Mouse (Mus musculus): ENCODE data around the gene Nmnat2. TPM values are rescaled to one million over a fixed set of nuclear protein-coding genes. Genes with fewer than 3 reads are reported as not detected.

The Nmnat2 gene
- polyA plus RNA-seq, 1 experiment from 2014 or later = 0.09 TPM

DNA sequence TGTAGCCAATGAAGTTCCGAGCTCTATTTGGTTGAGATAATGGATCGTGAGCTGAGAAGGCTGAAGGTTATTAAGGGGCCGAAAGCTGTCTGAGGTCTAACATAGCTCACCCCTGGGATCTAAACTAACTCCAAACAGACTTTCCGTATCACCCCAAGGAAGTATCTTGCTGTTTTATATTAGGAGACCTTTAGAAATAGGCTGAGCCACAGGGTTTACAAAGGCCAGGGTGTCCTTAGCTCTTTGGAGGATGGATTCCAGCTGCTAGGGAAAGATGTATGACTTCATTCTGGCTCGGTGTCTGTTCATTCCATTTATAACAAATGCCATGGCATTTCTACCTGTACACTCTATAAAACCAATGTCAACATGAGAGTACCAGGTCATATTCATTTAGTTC, 169.7 kb downstream of the Nmnat2 start:
- ATAC-seq (ENCODE audit: low read depth) = no peak
- no peaks in the 10 kb centered on the region for H3K27me3 ChIP-seq (ENCODE audit: control insufficient read depth, insufficient read depth, low read depth, low read length)
- no peak overlapping the region for H3K4me3 ChIP-seq (ENCODE audit: low read depth, low read length)
- H3K9ac ChIP-seq (ENCODE audit: low read depth, low read length) = no peak overlapping the region
- no peak overlapping the region for H3K27ac ChIP-seq (ENCODE audit: low read length)
- H3K9me3 ChIP-seq (replicated peaks; ENCODE audit: control insufficient read depth, low read length) = no peaks in the 10 kb centered on the region
- no peaks in the 10 kb centered on the region for H3K4me1 ChIP-seq (ENCODE audit: control insufficient read depth, low read depth, low read length)
- no peaks in the 10 kb centered on the region for H3K36me3 ChIP-seq (ENCODE audit: control insufficient read depth, insufficient read depth)
- no peak overlapping the region for H3K4me2 ChIP-seq (ENCODE audit: low read depth, low read length)
- 77% methylated on average over 5 of the region's 5 CpGs for WGBS (ENCODE audit: insufficient replicate concordance)

DNA sequence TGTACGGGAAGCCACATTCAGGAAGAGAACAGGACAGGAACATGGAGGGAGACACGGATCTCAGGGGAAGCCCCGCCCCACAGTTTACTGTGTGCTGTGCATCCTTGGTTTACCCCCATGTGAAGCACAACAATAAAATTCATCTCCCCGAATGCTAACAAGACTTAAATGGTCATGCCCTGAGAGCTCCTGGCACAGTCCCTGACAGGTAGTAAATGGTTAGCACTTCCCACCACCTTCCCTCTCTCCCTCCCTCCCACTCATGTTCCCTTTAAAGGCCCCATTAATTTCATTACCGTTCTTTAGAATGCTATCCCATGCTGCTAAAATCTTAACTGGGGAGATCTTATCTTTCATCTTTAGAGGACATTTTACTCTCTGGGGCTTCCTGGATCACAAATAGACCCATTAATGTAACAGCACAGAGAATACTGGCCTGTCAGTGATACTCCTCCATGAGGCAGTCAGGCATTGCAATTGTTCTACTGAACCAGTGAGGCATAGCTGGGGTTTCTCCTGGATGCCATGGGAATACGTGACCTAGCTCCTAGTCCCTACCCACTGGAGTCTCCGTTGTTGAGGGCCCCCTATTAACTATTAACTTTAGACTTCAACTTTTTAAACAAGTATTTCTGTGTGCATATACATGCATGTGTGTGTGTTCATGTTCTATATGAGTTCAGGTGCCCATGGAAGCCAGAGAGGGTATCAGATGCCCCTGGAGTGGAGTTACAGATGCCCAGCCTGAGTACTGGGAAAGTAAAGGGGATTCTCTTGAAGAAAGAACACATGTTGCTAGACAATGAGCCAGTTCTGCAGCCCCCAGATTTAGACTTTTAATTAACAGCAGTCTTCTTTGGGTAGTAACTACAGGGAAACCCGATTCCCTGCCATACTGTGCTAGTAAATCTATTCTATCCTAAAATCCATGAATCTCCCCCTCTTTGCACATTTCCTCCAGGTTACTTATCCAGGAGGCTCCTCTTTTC, 170.8 kb downstream of the Nmnat2 start:
- WGBS (ENCODE audit: insufficient replicate concordance) = 58% methylated on average over 8 of the region's 8 CpGs
- Histone ChIP-seq H3K9me3 (replicated peaks; ENCODE audit: control insufficient read depth, low read length) (no peaks in the 10 kb centered on the region), H3K4me2 (ENCODE audit: low read depth, low read length) (no peak overlapping the region), H3K9ac (ENCODE audit: low read depth, low read length) (no peak overlapping the region), H3K27ac (ENCODE audit: low read length) (no peak overlapping the region), H3K27me3 (ENCODE audit: control insufficient read depth, insufficient read depth, low read depth, low read length) (no peaks in the 10 kb centered on the region), H3K4me1 (ENCODE audit: control insufficient read depth, low read depth, low read length) (no peaks in the 10 kb centered on the region), H3K36me3 (ENCODE audit: control insufficient read depth, insufficient read depth) (no peaks in the 10 kb centered on the region), H3K4me3 (ENCODE audit: low read depth, low read length) (no peak overlapping the region)
- no peak for ATAC-seq (ENCODE audit: low read depth)

DNA sequence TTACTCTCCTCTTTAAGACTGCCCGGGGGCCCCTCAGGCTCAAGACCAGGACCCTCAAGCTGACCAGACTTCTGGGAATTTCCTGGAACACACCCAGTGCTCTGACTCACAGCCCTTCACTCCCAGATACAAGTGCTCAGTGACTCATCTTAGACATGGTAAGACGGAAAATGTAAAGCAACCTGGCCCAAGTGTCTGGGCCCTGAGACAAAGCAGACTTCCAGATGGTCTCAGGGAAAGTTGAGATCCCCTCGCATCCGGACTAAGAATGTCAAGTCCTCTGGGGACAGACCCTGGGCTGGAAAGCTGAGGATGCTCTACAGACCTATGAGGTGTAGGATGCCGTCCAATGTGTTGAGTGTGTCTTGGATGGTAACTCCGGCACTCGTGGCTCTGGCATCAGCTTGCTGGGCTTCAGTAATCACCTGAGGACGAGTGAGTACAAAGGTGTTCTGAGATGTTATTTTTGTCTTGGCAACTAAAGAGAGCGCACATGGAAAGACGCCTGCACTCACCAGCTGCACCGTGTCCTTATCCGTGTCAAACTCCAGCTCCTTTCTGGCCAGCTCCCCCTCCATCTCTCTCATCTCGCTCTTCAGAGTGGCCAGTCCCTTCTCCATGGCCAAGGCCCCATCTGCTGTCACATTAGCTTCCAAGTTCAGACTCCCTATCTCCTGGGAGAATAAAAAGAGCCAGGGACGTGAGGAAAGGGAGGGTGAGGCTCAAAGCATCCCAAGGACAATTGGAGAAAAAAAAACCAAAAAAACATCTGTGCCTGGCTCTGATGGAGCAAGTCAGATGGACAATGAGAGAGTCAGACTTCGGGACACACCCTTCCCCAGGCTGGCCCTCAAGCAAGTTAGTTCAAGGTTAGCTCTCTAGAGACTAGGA, 171.9 kb downstream of the Nmnat2 start:
- no peak overlapping the region for H3K4me2 ChIP-seq (ENCODE audit: low read depth, low read length)
- no peak overlapping the region for H3K4me3 ChIP-seq (ENCODE audit: low read depth, low read length)
- no peaks in the 10 kb centered on the region for H3K4me1 ChIP-seq (ENCODE audit: control insufficient read depth, low read depth, low read length)
- no peak overlapping the region for H3K27ac ChIP-seq (ENCODE audit: low read length)
- H3K9ac ChIP-seq (ENCODE audit: low read depth, low read length) = no peak overlapping the region
- no peak for ATAC-seq (ENCODE audit: low read depth)
- WGBS (ENCODE audit: insufficient replicate concordance) = 66% methylated on average over 15 of the region's 15 CpGs
- no peaks in the 10 kb centered on the region for H3K9me3 ChIP-seq (replicated peaks; ENCODE audit: control insufficient read depth, low read length)
- no peaks in the 10 kb centered on the region for H3K36me3 ChIP-seq (ENCODE audit: control insufficient read depth, insufficient read depth)
- H3K27me3 ChIP-seq (ENCODE audit: control insufficient read depth, insufficient read depth, low read depth, low read length) = no peaks in the 10 kb centered on the region

DNA sequence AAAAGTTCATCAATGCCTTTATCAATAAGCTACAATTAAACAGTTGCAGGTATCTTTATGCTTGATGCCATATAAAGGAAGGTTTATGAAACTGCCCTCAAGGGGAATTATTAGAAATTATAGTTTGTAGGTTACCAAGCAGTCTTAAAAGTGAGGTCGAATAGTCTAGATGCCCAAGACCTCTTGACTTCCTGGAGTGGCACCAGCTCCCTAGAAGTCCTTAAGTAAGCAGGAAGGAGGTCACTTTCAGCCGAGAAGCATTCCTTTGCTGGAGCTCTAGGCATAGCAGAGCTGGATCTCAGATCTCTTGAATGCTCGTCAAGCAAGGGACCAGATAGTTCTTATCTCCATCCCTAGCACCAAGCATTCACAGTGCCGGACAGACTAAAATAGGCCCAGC, 172.8 kb downstream of the Nmnat2 start:
- Histone ChIP-seq H3K4me2 (ENCODE audit: low read depth, low read length) (no peak overlapping the region), H3K27me3 (ENCODE audit: control insufficient read depth, insufficient read depth, low read depth, low read length) (no peaks in the 10 kb centered on the region), H3K9ac (ENCODE audit: low read depth, low read length) (no peak overlapping the region), H3K4me3 (ENCODE audit: low read depth, low read length) (no peak overlapping the region), H3K36me3 (ENCODE audit: control insufficient read depth, insufficient read depth) (no peaks in the 10 kb centered on the region), H3K9me3 (replicated peaks; ENCODE audit: control insufficient read depth, low read length) (no peaks in the 10 kb centered on the region), H3K4me1 (ENCODE audit: control insufficient read depth, low read depth, low read length) (no peaks in the 10 kb centered on the region), H3K27ac (ENCODE audit: low read length) (no peak overlapping the region)
- no peak for ATAC-seq (ENCODE audit: low read depth)
- WGBS (ENCODE audit: insufficient replicate concordance) = 41% methylated on average over 4 of the region's 4 CpGs

DNA sequence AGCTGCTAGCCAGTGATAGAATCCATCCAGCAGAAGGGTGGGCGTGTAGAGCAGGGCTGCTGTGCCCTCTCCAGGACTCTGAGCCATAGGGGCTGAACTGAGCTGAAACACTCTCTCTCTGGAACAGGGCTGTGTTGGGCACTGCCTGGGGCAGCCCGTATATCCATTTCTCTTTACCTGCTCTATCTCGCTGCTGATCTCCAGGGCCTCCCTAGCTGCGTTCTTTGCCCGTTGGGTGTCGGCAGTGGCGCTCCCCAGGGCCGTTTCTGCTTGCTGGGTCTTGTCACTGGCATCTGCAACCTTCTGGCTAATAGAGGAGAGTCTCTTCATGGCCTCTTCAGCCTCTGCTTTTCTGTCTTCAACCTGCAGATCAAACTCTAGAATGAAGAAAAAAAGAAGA, 174.0 kb downstream of the Nmnat2 start:
- Histone ChIP-seq H3K9me3 (replicated peaks; ENCODE audit: control insufficient read depth, low read length) (no peaks in the 10 kb centered on the region), H3K4me3 (ENCODE audit: low read depth, low read length) (no peak overlapping the region), H3K4me2 (ENCODE audit: low read depth, low read length) (no peak overlapping the region), H3K27ac (ENCODE audit: low read length) (no peak overlapping the region), H3K4me1 (ENCODE audit: control insufficient read depth, low read depth, low read length) (no peaks in the 10 kb centered on the region), H3K36me3 (ENCODE audit: control insufficient read depth, insufficient read depth) (no peaks in the 10 kb centered on the region), H3K9ac (ENCODE audit: low read depth, low read length) (no peak overlapping the region), H3K27me3 (ENCODE audit: control insufficient read depth, insufficient read depth, low read depth, low read length) (no peaks in the 10 kb centered on the region)
- WGBS (ENCODE audit: insufficient replicate concordance) = 44% methylated on average over 8 of the region's 8 CpGs
- no peak for ATAC-seq (ENCODE audit: low read depth)

DNA sequence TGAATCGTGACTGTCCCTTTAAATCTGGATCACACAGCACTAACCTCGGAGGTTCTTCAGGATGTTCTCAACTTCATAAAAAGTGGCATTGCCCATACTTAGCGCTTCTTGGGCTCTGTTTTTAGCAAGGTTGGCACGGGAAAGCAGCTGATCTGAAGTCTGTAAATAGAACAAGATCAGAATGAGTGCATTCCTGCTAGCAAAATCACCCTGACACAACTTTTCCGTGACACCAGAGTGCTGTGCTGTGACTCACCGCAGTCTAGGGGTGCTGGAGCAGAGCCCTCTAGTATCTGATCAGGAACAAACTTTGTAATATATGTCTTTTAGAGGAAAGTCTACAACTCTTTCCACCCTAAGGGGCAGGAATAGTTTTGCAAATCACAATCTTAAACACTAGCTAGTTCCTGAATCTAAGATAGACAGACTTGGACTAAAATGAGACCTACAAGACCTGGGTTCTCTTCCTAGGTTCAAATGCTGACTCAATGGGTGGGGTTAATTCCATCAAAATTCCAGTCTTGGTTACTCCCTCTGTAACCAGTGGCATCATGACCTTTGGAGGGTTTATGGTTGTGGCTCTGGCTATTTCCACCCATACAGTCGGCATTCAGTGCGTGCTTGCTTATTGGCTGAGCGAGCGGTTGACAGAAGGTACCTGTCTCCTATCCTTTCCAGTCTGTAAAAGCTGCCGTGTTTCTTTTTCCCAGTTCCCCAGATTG, 175.4 kb downstream of the Nmnat2 start:
- ATAC-seq (ENCODE audit: low read depth) = no peak
- Histone ChIP-seq H3K9ac (ENCODE audit: low read depth, low read length) (no peak overlapping the region), H3K36me3 (ENCODE audit: control insufficient read depth, insufficient read depth) (no peaks in the 10 kb centered on the region), H3K27me3 (ENCODE audit: control insufficient read depth, insufficient read depth, low read depth, low read length) (no peaks in the 10 kb centered on the region), H3K9me3 (replicated peaks; ENCODE audit: control insufficient read depth, low read length) (no peaks in the 10 kb centered on the region), H3K4me2 (ENCODE audit: low read depth, low read length) (no peak overlapping the region), H3K4me3 (ENCODE audit: low read depth, low read length) (no peak overlapping the region), H3K4me1 (ENCODE audit: control insufficient read depth, low read depth, low read length) (no peaks in the 10 kb centered on the region), H3K27ac (ENCODE audit: low read length) (no peak overlapping the region)
- WGBS (ENCODE audit: insufficient replicate concordance) = 65% methylated on average over 11 of the region's 11 CpGs

DNA sequence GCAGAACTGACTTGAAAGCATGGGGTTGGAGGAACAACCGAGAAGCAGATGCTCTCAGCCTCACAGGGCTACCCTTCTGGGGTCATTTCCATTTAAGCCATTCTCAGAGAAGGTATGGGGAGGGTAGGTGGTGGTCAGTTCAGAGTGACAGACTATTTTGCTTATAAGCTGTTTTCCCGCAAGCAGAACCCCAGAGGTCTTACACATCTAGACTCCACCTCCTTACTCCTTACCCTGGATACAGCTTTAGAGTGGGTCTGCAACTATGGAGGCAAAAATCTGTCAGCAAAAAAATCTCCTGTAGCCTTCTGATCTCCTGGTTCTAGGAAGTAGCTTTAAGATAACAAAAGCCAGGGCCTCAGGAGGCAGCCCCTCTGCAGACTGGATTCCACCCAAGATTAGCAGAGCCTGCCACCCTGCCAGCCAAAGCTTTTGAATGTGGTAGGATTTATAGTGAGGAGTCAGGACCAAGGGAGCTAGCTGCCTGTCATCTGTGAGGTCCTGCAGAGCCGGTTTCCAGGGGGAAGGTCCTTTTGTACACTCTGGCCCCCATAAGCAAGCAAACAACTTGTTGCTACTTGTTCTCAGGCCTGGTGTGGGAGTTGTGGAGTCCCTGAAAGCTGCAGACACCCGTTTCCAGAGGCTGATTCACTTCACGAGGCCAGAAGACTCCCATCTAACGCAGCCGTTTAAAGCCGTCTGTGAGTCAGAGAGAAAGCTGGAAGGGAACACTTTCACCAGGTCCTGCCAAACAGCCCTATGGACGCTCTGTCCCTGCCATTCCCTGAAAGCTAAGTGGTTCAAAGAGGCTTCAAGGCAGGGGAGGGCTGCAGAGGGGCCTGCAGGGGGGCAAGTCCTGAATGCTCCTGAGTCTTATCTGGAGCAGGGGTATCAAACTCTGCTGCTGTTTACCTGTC, 179.3 kb downstream of the Nmnat2 start:
- Histone ChIP-seq H3K9ac (ENCODE audit: low read depth, low read length) (no peak overlapping the region), H3K4me2 (ENCODE audit: low read depth, low read length) (no peak overlapping the region)

DNA sequence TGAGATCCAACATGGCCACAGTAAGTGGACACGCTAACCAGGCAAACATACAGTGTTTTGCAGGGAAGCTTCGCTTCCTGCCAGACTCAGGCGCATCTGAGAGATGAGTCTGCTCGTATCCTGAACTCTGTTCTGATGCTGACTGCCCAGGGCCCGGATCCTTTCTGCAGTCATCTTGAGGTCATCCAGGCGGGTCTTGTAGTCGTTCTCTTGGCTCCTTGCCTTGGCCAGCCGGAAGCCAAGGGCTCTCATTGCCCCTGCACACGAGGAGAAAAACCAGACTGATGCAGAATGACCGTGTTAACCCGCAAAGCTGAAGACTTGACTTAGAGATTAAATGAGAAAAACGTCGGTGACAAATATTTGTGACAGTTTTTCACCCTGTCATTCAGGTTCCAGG, 181.9 kb downstream of the Nmnat2 start:
- 67% methylated on average over 13 of the region's 13 CpGs for WGBS (ENCODE audit: insufficient replicate concordance)

More for the DNA sequence above, 179.3 kb downstream of the Nmnat2 start:
- no peaks in the 10 kb centered on the region for H3K4me1 ChIP-seq (ENCODE audit: control insufficient read depth, low read depth, low read length)
- H3K36me3 ChIP-seq (ENCODE audit: control insufficient read depth, insufficient read depth) = no peaks in the 10 kb centered on the region
- H3K4me3 ChIP-seq (ENCODE audit: low read depth, low read length) = no peak overlapping the region
- H3K27me3 ChIP-seq (ENCODE audit: control insufficient read depth, insufficient read depth, low read depth, low read length) = no peaks in the 10 kb centered on the region
- no peak for ATAC-seq (ENCODE audit: low read depth)
- H3K9me3 ChIP-seq (replicated peaks; ENCODE audit: control insufficient read depth, low read length) = no peaks in the 10 kb centered on the region
- H3K27ac ChIP-seq (ENCODE audit: low read length) = no peak overlapping the region
- 44% methylated on average over 9 of the region's 9 CpGs for WGBS (ENCODE audit: insufficient replicate concordance)

More for the DNA sequence above, 181.9 kb downstream of the Nmnat2 start:
- no peak for ATAC-seq (ENCODE audit: low read depth)
- H3K9me3 ChIP-seq (replicated peaks; ENCODE audit: control insufficient read depth, low read length) = no peaks in the 10 kb centered on the region
- H3K27ac ChIP-seq (ENCODE audit: low read length) = no peak overlapping the region
- H3K9ac ChIP-seq (ENCODE audit: low read depth, low read length) = no peak overlapping the region
- no peak overlapping the region for H3K4me3 ChIP-seq (ENCODE audit: low read depth, low read length)
- no peaks in the 10 kb centered on the region for H3K27me3 ChIP-seq (ENCODE audit: control insufficient read depth, insufficient read depth, low read depth, low read length)
- H3K4me2 ChIP-seq (ENCODE audit: low read depth, low read length) = no peak overlapping the region
- H3K36me3 ChIP-seq (ENCODE audit: control insufficient read depth, insufficient read depth) = no peaks in the 10 kb centered on the region
- no peaks in the 10 kb centered on the region for H3K4me1 ChIP-seq (ENCODE audit: control insufficient read depth, low read depth, low read length)
